Comparison of ENCODE assay signal across 9 mouse cellular contexts in genomic region chr12:76187849-76188248, GRCm38 (mm10). TPM values are rescaled to one million over a fixed set of nuclear protein-coding genes. Genes with fewer than 3 reads are reported as not detected.
DNase-seq lines count a peak whose midpoint lies in the region; ATAC-seq and TF ChIP-seq lines count a peak whose summit lies in the region.
"Had no signal": no experiment of that assay in that cellular context is flagged by ENCODE, and none has a peak within 500 bp of the region (broad histone marks: within the 10 kb centered on the region; RNA-seq: fewer than 3 reads in every experiment).

No protein-coding gene starts in this region.

- TF ChIP-seq RAD21 in CH12.LX (IDR thresholded peaks at IDR 0.05; ENCODE audit: low read depth, low read length) = peak; percentile 69

- no peak overlapping the region for H3K4me3 ChIP-seq in kidney, adult 2 months (ENCODE audit: insufficient read depth, low read depth, low read length)
- no peak overlapping the region for H3K4me3 ChIP-seq in CH12.LX (replicated peaks in 1 of 3; ENCODE audit: low read depth in 2 of 3, low read length in 2 of 3, poor library complexity in 1 of 3)
- H3K4me3 ChIP-seq in embryonic fibroblast, embryonic 13.5 days (ENCODE audit: insufficient read depth, low read length) = no peak overlapping the region
- H3K4me3 ChIP-seq in lung, embryonic 16.5 days (ENCODE audit: low read length) = no peak overlapping the region
- H3K4me3 ChIP-seq: embryonic facial prominence, embryonic 15.5 days had no signal

- peak; percentile 66 for ATAC-seq in lung, embryonic 16.5 days (ENCODE audit: low read depth)
- ATAC-seq in erythroid progenitor cell, adult 5-6 weeks (replicated peaks; ENCODE audit: low FRiP score, poor library complexity, severe bottlenecking) = no peak

- H3K36me3 ChIP-seq in kidney, adult 2 months (ENCODE audit: control insufficient read depth, insufficient read depth, low read length) = no peaks in the 10 kb centered on the region
- no peaks in the 10 kb centered on the region for H3K36me3 ChIP-seq in CH12.LX (replicated peaks in 1 of 2; ENCODE audit: control insufficient read depth in 1 of 2, insufficient read depth in 1 of 2, low read length in 1 of 2)
- H3K36me3 ChIP-seq in lung, embryonic 16.5 days (ENCODE audit: control insufficient read depth, insufficient read depth, low read length) = no peaks in the 10 kb centered on the region
- H3K36me3 ChIP-seq: embryonic facial prominence, embryonic 15.5 days had no signal

- H3K27me3 ChIP-seq in kidney, adult 2 months (replicated peaks; ENCODE audit: control insufficient read depth, insufficient read depth, low read length) = no peaks in the 10 kb centered on the region
- no peaks in the 10 kb centered on the region for H3K27me3 ChIP-seq in CH12.LX (replicated peaks)
- H3K27me3 ChIP-seq in lung, embryonic 16.5 days (ENCODE audit: control insufficient read depth, insufficient read depth, low read depth, low read length) = no peaks in the 10 kb centered on the region
- H3K27me3 ChIP-seq: embryonic facial prominence, embryonic 15.5 days had no signal

- no peak overlapping the region for H3K4me2 ChIP-seq in CH12.LX (ENCODE audit: insufficient read depth, low read depth, poor library complexity, severe bottlenecking)
- no peak overlapping the region for H3K4me2 ChIP-seq in lung, embryonic 16.5 days (ENCODE audit: low read depth, low read length)
- H3K4me2 ChIP-seq: embryonic facial prominence, embryonic 15.5 days had no signal

- no peak for TF ChIP-seq POLR2A in kidney, adult 2 months (IDR thresholded peaks at IDR 0.05; ENCODE audit: low read depth, low read length)
- TF ChIP-seq POLR2A in CH12.LX (IDR thresholded peaks at IDR 0.05; ENCODE audit: low read depth, low read length) = no peak
- TF ChIP-seq POLR2A in embryonic fibroblast, embryonic 13.5 days (IDR thresholded peaks at IDR 0.05; ENCODE audit: low read depth, low read length) = no peak

- TF ChIP-seq CTCF in kidney, adult 2 months (conservative IDR thresholded peaks at IDR 0.05; ENCODE audit: insufficient read depth, insufficient read length, low read depth, low read length) = peak; percentile 61; the same call in 1 of the 2 replicates
- TF ChIP-seq CTCF in CH12.LX (conservative IDR thresholded peaks at IDR 0.05 in 1 of 2, IDR thresholded peaks at IDR 0.05 in 1 of 2; ENCODE audit: low read depth in 2 of 2, low read length in 2 of 2) = peak in 1 of 2 experiments; percentile 77; a peak in 2 of 4 replicates
- TF ChIP-seq CTCF in embryonic fibroblast, embryonic 13.5 days (IDR thresholded peaks at IDR 0.05; ENCODE audit: borderline replicate concordance, insufficient read depth, low read length) = peak; percentile 82; the same call in 1 of the 2 replicates

- H3K79me2 ChIP-seq in CH12.LX (replicated peaks; ENCODE audit: control insufficient read depth, extremely low read depth, insufficient read depth, poor library complexity, severe bottlenecking) = no peaks in the 10 kb centered on the region

- no peak for TF ChIP-seq EP300 in CH12.LX (IDR thresholded peaks at IDR 0.05; ENCODE audit: low read length)

- WGBS in kidney, adult 2 months = 43% methylated on average over 8 of the region's 8 CpGs
- 22% methylated on average over 8 of the region's 8 CpGs for WGBS in lung, embryonic 16.5 days

- no peak overlapping the region for H3K9ac ChIP-seq in CH12.LX (ENCODE audit: insufficient read depth, low read depth)
- H3K9ac ChIP-seq in lung, embryonic 16.5 days (ENCODE audit: low read length) = no peak overlapping the region
- H3K9ac ChIP-seq: embryonic facial prominence, embryonic 15.5 days had no signal

- DNase-seq in kidney, adult 2 months = peak; percentile 40
- DNase-seq in kidney, adult 9 months = no peak
- DNase-seq in CH12.LX (ENCODE audit: extremely low read depth) = peak; percentile 34
- peak; percentile 58 for DNase-seq in R1 (ENCODE audit: low read depth, low spot score)

- in situ Hi-C loops in CH12.LX (cut with MboI; ENCODE audit: low pct_ligation_motif_present, low pct_unique_long_range_greater_than_20kb, low sequenced_read_pairs) = loop anchor here (25.0 kb wide), 1 partner anchor 401 kb away; no protein-coding TSS in a partner anchor

- no peak overlapping the region for H3K27ac ChIP-seq in kidney, adult 2 months (ENCODE audit: insufficient read depth, low read depth, low read length)
- H3K27ac ChIP-seq in CH12.LX (ENCODE audit: insufficient read depth, low read depth) = no peak overlapping the region
- no peak overlapping the region for H3K27ac ChIP-seq in embryonic fibroblast, embryonic 13.5 days (ENCODE audit: insufficient read depth, low read length)
- no peak overlapping the region for H3K27ac ChIP-seq in lung, embryonic 16.5 days (ENCODE audit: low read length)
- H3K27ac ChIP-seq: embryonic facial prominence, embryonic 15.5 days had no signal

- no peaks in the 10 kb centered on the region for H3K9me3 ChIP-seq in CH12.LX (replicated peaks; ENCODE audit: low read length)
- H3K9me3 ChIP-seq in lung, embryonic 16.5 days (ENCODE audit: control insufficient read depth, low read length) = no peaks in the 10 kb centered on the region
- H3K9me3 ChIP-seq: embryonic facial prominence, embryonic 15.5 days had no signal

- H3K4me1 ChIP-seq in kidney, adult 2 months (ENCODE audit: control insufficient read depth, insufficient read depth, low read length) = no peaks in the 10 kb centered on the region
- H3K4me1 ChIP-seq in CH12.LX (ENCODE audit: control insufficient read depth in 1 of 2, insufficient read depth in 2 of 2) = peaks cover 0 to 6% of the 10 kb centered on the region in 2 experiments
- H3K4me1 ChIP-seq in embryonic fibroblast, embryonic 13.5 days (ENCODE audit: control insufficient read depth, insufficient read depth, low read length) = no peaks in the 10 kb centered on the region
- H3K4me1 ChIP-seq in lung, embryonic 16.5 days (replicated peaks; ENCODE audit: control insufficient read depth, insufficient read depth, low read length) = no peaks in the 10 kb centered on the region
- H3K4me1 ChIP-seq: embryonic facial prominence, embryonic 15.5 days had no signal

- dilution Hi-C loops in CH12.LX (cut with MboI; ENCODE audit: extremely low pct_ligation_motif_present, extremely low pct_unique_long_range_greater_than_20kb, low sequenced_read_pairs) = no loop called here

TF ChIP-seq in CH12.LX, 34 proteins besides CTCF, POLR2A, EP300 and RAD21:
- TF ChIP-seq SMC3 (IDR thresholded peaks at IDR 0.05; ENCODE audit: low read depth, low read length) (peak; percentile 63), JUND (conservative IDR thresholded peaks at IDR 0.05; ENCODE audit: low read depth, low read length) (no peak), POLR2AphosphoS2 (IDR thresholded peaks at IDR 0.05; ENCODE audit: low read depth, low read length) (no peak)
TF ChIP-seq in CH12.LX: peak in this region for 1.

RNA-seq across cellular contexts. Expression of gene Esr2, which starts 10.8 kb away (rescaled TPM):
- polyA plus RNA-seq in kidney, adult 2 months (2012; rRNA removed) = 0.17 and 0.31 TPM in 2 replicates
- total RNA-seq in CH12.LX (2012; rRNA removed) = 0.04 TPM in 2 replicates
- total RNA-seq in CH12.LX (2014; rRNA removed) = not detected in 2 replicates
- not detected in 2 replicates for polyA plus RNA-seq in CH12.LX (2012; ENCODE audit: insufficient read length, low read depth)
- 0.37 and 0.50 TPM in 2 replicates for polyA plus RNA-seq in embryonic fibroblast, embryonic 13.5 days (2011; ENCODE audit: insufficient read length, low read depth, missing spikeins)
- polyA plus RNA-seq in lung, embryonic 16.5 days (2015; fragmentation: Nextera tagmentation; extraction: Ambion mirVana) = 0.28 and 0.46 TPM in 2 replicates
- not detected in 2 replicates for total RNA-seq in erythroid progenitor cell, adult 5-6 weeks (2015; ENCODE audit: low replicate concordance)
- not detected in 2 replicates for total RNA-seq in erythroid progenitor cell, adult 5-6 weeks (2017; ENCODE audit: low replicate concordance)
- polyA plus RNA-seq: liver, embryonic 16.5 days had no signal

RNA-seq across cellular contexts. Expression of gene Tex21, which starts 58.7 kb away (rescaled TPM):
- 0.11 TPM in 1 of 2 replicates, not detected in the other for polyA plus RNA-seq in kidney, adult 2 months (2012; rRNA removed)
- total RNA-seq in CH12.LX (2012; rRNA removed) (0.25 and 0.42 TPM in 2 replicates), CH12.LX (2014; rRNA removed) (0.11 TPM in 1 of 2 replicates, not detected in the other)
- 0.15 and 0.29 TPM in 2 replicates for polyA plus RNA-seq in CH12.LX (2012; ENCODE audit: insufficient read length, low read depth)
- polyA plus RNA-seq in embryonic fibroblast, embryonic 13.5 days (2011; ENCODE audit: insufficient read length, low read depth, missing spikeins) = not detected in 2 replicates
- not detected in 2 replicates for polyA plus RNA-seq in lung, embryonic 16.5 days (2015; fragmentation: Nextera tagmentation; extraction: Ambion mirVana)
- not detected in 2 replicates for total RNA-seq in erythroid progenitor cell, adult 5-6 weeks (2015; ENCODE audit: low replicate concordance)
- not detected in 2 replicates for total RNA-seq in erythroid progenitor cell, adult 5-6 weeks (2017; ENCODE audit: low replicate concordance)
- polyA plus RNA-seq: embryonic facial prominence, embryonic 15.5 days; liver, embryonic 16.5 days had no signal
